Mouse (Mus musculus) skeletal muscle tissue, adult 2 months (tissue): ENCODE measurements around the gene Pin1.
"Not testable (repeated sequence)": the region's sequence is repeated elsewhere in the genome, so short reads cannot be mapped to it uniquely, and the experiment has no call there.

Experiments
- DNase-seq: peaks from one replicate; pipeline ENCODE4 v3.0.0-alpha.2; 2012; ENCODE audit warnings: low read depth, low spot score

Pin1 gene

GRCm38 (mm10) chr9:20662325-20662724 is 10.4 kb downstream of the Pin1 start:
- DNase-seq, result no peak

- DNase-seq, result no peak
Measured at GRCm38 (mm10) chr9:20662874-20663273, 11.0 kb downstream of the Pin1 start.

- no peak for DNase-seq
Measured at GRCm38 (mm10) chr9:20663956-20664355, 12.1 kb downstream of the Pin1 start.

GRCm38 (mm10) chr9:20664366-20664765 is 12.5 kb downstream of the Pin1 start:
- no peak for DNase-seq

- no peak for DNase-seq
Measured at GRCm38 (mm10) chr9:20664982-20665637, 13.2 kb downstream of the Pin1 start.

- no peak for DNase-seq
Measured at GRCm38 (mm10) chr9:20665925-20666324, 14.0 kb downstream of the Pin1 start.

GRCm38 (mm10) chr9:20666510-20667034 is 14.7 kb downstream of the Pin1 start:
- no peak for DNase-seq

GRCm38 (mm10) chr9:20668065-20668464 is 16.2 kb downstream of the Pin1 start:
- no peak for DNase-seq

- DNase-seq, result no peak
Measured at GRCm38 (mm10) chr9:20672047-20672446, 20.2 kb downstream of the Pin1 start.

- DNase-seq, result no peak
Measured at GRCm38 (mm10) chr9:20677892-20678291, 26.0 kb downstream of the Pin1 start.

GRCm38 (mm10) chr9:20680378-20680958 is 28.6 kb downstream of the Pin1 start:
- DNase-seq, result no peak

GRCm38 (mm10) chr9:20681546-20682388 is 29.9 kb downstream of the Pin1 start:
- DNase-seq, result no peak

GRCm38 (mm10) chr9:20682389-20682722 is 30.5 kb downstream of the Pin1 start:
- DNase-seq, result no peak

- no peak for DNase-seq
Measured at GRCm38 (mm10) chr9:20685081-20685861, 33.4 kb downstream of the Pin1 start.

- no peak for DNase-seq
Measured at GRCm38 (mm10) chr9:20689403-20689802, 37.5 kb downstream of the Pin1 start.

- DNase-seq, result no peak
Measured at GRCm38 (mm10) chr9:20689913-20690312, 38.0 kb downstream of the Pin1 start.

GRCm38 (mm10) chr9:20690449-20690848 is 38.6 kb downstream of the Pin1 start:
- DNase-seq, result not testable (repeated sequence)

GRCm38 (mm10) chr9:20692863-20693262 is 41.0 kb downstream of the Pin1 start:
- no peak for DNase-seq

- no peak for DNase-seq
Measured at GRCm38 (mm10) chr9:20694721-20695235, 42.9 kb downstream of the Pin1 start.

GRCm38 (mm10) chr9:20696107-20696712 is 44.3 kb downstream of the Pin1 start:
- no peak for DNase-seq

GRCm38 (mm10) chr9:20697466-20697865 is 45.6 kb downstream of the Pin1 start:
- no peak for DNase-seq
